Mouse (Mus musculus) cerebral cortex, adult 2 months (tissue): ENCODE results near the gene F2r.

Source experiments
- whole genome bisulfite sequencing: fragments of 180-500 bp; shearing (Covaris S2); methylation state at CpG from one replicate; pipeline ENCODE4 v1.1.7; 2018; 5-methylcytosine and 5-hydroxymethylcytosine counted together

Gene F2r

DNA sequence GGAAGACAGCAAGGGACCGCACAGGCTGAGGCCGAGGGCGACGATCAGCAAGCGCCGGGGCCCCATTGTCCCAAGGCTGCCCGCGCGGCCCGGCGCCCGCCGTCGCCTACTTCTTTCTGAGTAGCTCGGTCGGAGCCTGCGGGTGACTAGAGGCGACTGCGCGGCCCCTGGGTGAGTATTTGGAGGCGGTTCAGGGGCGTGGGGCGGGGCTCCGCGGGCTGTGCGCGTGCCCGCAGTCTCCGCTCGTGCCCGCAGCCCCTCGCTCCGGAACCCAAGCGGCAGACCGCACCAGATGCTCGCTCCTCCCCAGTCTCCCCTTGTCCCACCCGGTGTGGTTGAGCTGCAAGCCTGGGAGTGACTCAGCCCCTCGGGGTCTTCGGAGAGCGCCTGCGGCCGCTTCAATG, at the start of gene F2r:
Gene F2r, minus strand, starts transcription at position 179 of the 404 bp plus-strand sequence.
- WGBS: under 1% methylated on average over 42 of the region's 42 CpGs

DNA sequence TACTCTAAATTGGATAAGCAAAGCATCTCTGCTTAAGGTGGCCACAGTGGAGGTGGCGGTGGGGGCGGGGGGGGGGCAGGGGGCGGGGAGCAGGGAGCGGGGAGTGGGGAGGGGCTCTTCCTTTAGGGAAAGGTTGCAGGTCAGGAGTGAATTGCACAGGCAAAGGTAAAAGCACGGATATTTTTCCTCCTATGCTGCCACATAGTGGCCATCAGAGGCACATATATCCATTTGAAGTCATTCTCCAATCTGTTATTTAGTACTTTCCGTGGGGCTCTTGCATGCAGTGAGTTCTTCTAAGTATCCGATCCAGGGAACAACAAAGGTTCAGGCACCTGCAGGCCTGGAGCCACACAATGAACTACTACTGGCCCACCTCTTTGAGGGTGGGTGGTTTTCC, 49.0 kb upstream of the F2r start:
- 21% methylated on average over 7 of the region's 7 CpGs for WGBS

DNA sequence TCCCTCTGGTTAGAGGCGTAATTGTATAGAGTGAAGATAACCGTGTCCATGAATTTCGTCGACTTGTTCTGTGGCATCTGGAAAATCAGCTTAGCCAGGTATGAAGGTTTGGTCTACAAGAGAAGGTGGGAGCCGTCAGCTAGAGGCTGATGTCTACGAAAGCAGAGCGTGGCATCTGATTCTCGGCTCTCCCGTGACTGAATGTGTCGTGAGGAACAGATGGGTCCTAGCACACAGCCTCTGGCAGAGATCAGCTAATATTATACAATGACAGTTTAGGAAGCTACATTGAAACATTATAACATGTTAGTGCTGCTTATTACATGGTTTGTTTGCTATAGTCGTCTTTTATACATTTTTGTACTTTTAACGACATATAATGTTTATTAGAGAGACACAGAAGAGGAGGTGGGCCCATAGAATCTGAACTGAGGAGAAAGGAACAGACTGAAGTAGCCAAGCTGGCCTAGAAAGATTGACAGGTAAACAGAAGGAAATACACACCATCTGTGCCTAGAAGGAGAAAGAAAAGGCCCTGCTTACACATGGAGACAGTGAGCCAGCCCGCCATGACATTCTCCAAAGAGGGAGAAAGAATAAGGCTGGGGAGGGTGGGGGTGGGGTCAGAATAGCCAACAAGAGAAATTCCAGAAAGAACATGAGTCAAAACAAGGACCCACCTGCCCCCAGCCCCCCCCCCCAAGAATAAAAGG, 47.5 kb upstream of the F2r start:
- 80% methylated on average over 13 of the region's 13 CpGs for WGBS

DNA sequence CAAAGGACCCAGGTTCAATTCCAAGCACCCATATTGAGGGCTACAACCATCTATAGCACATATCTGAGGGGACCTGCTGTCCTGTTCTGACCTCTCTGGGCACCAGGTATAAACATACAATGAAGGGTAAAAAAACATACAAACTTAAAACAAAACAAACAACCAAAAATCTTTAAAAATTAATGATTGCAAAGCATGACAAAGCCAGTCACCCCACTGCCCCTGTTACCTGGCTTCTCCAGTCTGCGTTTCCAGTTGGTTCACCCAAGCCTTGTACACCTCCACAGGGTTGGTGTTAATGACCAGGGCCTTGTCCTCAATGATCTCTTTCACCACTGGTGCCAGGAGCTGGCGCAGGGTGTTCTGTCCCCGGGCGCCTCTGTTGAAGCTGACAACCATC, 45.5 kb upstream of the F2r start:
- WGBS: 98% methylated on average over 4 of the region's 4 CpGs

DNA sequence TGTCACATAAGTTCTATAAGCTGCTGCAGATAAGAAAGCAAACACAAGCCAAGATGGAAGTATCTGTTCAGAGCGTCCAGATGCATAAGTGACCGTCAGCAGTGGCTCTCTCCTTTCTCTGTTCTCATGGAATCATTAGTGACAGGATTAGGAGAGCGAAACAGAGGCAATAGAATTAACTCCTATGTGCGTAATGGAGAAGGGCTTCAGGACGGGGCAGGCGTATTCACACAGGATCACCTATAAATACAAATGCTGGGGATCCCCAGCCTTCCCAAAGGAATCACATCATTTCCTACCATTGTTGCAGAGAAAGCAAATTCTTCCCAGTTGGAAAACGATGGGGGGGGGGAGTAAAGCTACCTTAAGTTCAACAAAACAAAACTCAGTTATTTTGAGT, 41.1 kb upstream of the F2r start:
- 86% methylated on average over 7 of the region's 7 CpGs for WGBS

DNA sequence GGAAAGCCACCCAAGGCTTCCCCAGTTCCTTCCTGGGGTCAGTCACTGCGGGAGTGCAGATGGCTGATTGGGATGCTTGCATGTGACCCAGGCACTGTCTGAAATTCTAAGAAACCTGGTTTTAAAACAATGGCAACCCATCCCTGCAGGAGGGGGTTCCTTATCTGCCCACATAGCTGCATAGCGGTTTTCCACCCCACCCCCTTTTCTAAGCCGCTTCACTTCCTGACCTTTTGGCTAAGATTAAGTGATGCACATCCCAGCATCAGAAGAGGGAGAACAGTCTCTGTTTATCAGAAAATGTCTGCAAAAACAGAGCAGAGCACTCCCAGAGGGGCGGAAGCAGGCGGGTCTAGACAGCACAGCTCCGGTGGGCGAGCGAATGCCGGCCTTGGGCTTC, 38.9 kb upstream of the F2r start:
- 79% methylated on average over 9 of the region's 9 CpGs for WGBS

DNA sequence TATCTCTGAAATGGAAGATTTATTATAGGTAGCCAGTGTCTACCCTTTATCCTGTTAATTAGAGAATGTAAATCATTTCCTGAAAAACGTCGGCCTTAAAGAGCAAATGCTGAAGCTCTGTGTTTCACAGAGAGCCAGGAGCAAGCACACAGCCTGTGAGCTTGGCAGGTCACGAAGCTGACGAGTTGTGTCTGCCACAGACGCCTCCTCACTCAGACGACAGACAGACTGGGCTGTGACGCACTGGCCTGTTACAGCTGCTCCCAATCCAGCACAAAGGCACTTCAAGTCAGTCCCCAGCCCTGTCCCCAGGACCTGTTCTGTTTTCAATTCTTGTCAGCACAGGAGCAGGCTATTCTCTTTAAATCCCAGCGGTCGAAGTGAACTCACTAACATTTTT, 37.0 kb upstream of the F2r start:
- 46% methylated on average over 9 of the region's 9 CpGs for WGBS

DNA sequence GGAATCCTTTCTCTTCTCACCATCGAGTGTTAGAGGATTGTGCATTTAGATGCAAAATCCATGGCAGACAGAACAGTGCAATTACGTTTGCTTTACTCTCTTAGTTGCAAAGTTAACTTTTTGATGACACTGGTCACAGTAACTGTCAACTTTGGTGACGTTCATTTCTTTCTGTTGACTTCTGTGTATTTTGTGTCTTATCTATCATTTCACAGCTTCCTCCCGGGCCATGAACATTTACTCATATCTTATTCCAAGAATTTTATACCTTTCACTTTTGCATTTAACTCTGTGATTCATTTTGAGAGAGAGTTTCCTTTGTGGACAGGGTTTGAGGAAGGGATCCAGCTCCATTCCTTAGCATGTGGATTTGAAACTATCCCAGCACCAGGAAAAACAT, 35.4 kb upstream of the F2r start:
- WGBS: 92% methylated on average over 4 of the region's 4 CpGs

DNA sequence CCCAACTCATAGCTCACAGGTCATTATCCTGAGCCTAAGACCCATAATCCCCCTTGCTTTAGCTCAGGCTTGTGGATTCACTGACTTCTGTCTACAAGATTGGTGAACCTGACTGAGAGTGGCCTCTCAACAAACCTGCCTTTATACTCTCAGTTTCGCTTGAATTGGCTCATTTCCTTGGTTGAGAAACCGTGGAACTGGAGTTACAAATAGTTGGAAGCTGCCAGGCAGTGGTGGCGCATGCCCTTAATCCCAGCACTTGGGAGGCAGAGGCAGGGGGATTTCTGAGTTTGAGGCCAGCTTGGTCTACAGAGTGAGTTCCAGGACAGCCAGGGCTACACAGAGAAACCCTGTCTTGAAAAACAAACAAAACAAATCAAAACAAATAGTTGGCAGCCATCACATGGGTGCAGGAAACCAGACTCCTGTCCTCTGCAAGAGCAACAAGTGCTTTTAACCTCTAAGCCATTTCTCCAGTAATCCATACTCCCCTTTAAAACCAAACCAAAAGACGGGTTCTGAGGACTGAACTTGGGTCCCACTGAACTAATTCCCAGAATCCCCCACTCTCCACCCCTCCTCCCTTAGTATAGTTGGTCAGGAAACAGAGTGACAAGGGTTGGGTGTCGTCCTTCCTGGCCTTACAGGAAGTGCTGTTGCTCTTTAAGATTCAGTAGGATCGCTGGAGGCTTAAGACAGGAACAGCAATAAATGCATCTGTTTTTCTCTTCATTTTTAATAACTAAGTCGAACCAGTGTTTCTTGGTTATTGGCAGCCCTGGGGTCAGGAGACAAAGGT, 33.8 kb upstream of the F2r start:
- 82% methylated on average over 7 of the region's 7 CpGs for WGBS

DNA sequence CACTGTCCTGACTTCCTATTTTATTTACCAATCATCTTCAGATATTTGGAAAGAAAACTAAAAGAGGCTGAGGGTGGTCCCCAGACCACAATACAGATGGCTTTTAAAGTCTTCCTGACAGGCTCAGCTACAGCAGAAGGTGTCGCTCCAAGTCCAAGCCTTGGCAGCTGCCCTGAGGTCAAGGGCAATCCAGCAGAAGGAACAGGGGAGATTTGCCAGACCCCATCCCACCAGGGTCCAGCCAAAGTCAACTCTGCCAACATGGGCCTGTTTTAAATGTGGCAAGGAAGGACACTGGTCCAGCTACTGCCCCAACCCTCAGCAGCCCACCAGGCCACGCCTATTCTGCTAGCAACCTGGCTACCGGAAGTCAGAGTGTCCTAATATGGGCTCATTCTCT, 31.7 kb upstream of the F2r start:
- WGBS: 97% methylated on average over 3 of the region's 3 CpGs

DNA sequence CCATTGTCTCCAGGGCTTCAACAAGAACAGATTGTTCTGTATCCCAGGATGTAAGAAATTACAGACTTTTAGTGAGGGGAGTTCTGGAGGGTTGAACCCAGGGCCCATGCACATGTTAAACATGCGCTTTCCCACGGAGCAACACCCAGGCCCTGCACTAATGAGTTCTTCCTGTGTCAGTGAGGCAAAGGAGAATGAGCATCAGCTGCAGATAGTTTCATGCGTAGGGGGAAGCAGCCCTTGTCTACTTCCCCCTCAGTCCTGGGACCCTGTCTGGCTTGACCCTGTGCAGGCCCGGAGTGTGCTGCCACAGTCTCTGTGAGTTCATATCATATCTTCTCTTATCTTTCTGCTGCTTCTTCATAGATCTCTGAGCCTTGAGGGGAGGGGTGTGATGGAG, 29.0 kb upstream of the F2r start:
- 87% methylated on average over 4 of the region's 4 CpGs for WGBS

DNA sequence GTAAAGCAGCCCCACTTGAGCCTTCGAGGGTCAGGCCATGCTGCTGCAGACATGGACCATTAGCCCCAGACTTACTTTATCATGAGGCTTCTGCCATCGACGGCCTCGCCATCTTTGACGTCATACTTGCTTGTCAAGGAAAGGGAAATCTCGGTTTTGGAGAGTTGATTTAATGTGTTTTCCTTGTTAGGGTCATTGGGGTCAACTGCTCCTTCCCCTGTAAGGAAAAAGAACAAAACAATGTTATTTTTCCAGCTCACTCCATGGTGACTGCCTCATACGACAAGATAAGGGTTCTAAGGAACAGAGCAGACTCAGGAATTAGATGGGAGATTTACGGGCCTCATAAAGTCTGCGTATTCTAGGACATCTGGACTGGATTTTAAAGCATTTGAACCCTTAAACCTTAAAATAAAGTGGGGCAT, 28.4 kb upstream of the F2r start:
- WGBS: 87% methylated on average over 9 of the region's 9 CpGs

DNA sequence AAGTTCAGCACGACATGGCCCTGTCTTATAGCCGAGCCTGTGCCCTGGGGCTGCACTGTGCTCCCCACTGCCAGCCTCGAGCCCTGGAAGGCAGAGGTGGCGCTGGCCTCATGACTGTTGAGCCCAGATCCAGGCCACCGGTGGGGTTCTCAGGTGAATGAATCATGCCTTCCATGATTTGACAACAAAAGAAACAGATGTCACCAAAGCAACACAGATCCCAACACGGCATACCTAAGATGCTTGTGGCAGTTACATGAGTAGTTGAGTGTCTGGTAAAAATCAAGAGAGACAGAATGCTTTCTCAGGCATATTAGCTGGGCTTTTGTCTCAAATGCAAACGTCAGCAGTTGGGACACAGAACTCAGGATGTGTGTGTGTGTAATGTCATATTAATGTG, 25.5 kb upstream of the F2r start:
- 77% methylated on average over 7 of the region's 7 CpGs for WGBS

DNA sequence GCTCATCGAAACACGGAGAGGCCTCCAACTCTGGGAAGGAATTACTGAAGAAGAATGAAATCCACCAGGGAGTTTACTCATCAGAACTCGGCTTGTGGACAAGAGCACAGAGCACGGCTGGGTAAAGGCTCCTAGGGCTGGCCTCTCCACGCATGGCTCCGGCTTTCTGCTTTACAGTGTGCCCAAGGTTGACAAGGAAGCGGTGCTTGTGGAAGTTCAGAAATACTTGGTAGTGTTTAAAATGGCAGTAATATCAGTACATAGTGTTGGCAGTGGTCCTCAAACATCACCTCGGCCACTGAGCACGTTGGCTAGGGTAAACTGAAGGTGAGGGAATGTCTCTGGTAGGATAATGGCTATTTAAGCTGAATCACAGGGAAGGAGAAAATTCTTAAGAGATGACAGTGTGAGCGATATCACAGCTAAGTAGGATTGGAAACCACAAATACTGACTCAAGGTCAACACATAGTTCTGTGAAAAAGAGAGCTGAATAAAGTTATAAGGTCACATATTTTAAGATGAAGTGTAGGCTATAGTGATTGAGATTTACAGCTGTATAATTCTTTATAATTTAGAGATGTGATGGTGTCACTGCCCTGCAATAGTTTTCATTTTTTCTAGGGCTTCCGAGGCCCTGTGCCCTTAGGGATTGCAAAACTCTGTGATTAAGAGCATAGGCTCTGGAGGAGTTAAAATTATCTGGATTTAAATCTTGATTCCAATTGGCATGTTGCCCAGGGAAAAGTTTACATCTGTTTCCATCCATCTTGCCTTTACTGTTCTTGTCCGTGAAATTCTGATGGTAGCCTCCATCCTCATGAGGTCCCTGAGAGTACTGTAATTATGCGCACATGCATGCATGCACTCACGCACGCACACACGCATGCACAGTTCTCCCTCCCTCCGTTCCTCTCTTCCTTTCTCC, 23.0 kb upstream of the F2r start:
- WGBS: 93% methylated on average over 17 of the region's 17 CpGs

DNA sequence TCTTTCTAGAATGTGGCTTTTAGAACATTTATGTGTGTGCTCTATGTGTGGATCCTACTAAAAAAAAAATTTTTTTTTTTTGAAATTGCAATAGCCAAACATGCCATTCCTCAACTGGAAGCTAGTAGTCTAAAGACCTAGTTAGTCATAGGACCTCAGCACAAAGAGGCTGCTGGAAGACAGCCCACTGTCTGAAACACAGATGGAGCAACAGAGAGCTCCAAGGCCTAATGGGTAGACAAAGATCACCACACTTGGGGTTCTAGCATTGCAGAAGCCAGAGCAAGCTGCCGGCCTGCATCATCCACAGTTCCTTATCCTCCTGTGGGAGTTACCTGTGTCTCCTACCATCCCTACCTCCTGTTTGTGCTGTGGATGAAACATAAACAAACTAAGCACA, 22.1 kb upstream of the F2r start:
- 100% methylated on average over 1 of the region's 1 CpGs for WGBS

DNA sequence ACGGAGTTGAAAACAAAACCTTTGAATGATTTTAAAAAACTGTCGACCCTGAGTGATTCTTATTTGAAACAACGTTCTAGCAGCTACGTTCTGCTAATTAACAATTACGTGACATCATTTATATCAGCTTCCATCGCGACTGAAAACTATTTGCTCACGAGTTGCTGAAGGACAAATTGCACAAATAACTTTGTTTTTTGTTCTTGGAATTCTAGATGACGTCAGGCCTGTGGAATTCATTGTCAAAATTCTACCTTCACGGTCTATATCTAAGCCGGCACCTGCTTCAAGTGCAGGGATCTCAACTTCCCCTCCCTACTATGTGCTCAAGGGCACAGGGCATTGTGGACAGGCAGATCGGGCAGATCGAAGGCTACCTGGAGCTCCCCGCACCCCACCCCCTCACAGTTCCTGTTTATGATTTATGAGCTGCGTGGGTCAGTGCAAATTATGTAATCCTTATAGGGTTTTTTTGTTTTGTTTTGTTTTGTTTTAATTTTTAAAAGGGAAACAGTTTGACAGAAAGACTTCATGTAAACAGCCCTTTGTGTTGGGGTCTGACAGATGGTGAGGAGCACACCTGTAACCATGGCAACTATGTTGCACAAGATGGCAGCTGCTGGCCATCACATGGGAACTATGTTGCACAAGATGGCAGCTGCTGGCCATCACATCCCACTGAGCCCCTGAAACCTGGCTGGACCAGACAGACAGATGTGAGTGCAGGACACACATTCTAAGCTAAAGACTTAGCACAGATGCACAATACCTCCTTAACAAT, 21.2 kb upstream of the F2r start:
- 62% methylated on average over 15 of the region's 15 CpGs for WGBS

DNA sequence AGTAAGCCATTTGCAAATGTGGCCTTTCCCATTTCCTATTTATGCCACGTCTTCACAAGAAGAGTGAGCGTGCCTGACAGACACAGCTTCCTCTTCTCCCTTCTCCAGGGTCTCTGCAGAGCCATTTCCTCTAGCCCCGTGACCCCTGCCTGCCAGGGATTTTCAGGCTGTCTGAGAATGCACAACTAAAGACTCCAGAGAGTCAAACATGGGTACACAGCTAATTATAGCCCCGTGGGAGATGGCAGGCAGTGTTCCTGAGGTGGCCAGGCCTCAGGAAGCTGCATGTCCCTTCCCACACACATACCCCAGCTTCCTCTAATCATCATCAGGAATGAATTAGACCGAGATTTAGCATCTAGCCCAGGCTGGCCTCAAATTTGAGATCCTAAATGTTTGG, 20.6 kb upstream of the F2r start:
- 48% methylated on average over 5 of the region's 5 CpGs for WGBS

DNA sequence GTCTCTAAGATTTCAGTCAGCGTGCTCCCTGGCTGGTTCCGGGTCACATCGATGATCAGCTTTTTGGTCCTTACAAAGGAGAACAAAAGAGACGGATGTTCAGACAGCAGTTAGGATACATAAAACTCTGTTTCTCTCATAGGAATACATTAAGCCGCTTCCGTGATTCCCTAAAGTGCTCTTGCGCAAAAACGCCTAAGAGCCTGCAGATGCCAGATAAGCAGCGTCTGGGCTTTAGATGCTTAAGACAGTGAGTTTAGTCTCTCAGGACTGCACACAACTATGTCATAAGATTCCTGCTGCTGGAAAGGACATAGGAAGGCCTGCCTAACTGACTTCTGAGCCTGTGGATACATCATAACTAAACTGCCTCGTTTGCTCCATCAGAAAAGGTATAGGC, 19.4 kb upstream of the F2r start:
- WGBS: 93% methylated on average over 10 of the region's 10 CpGs

DNA sequence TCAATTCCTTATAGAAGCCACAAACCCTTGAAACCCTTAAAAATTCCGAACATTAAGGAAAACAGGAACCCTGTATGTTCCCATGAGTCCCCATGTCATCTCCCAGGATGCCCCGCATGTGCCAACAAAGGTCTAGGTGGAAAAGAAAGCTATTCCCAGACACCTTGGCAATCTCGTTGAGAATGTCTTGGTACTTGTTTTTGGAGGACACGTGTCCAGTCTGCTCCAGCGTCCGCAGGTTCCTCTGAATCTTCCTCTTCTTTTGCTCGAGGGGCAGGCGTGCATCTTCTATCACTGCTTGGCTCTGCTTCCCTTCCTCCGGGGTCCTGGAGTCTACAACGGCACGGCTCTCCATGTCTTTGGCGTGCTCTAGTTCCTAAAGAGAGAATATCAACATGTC, 17.0 kb upstream of the F2r start:
- 95% methylated on average over 12 of the region's 12 CpGs for WGBS

DNA sequence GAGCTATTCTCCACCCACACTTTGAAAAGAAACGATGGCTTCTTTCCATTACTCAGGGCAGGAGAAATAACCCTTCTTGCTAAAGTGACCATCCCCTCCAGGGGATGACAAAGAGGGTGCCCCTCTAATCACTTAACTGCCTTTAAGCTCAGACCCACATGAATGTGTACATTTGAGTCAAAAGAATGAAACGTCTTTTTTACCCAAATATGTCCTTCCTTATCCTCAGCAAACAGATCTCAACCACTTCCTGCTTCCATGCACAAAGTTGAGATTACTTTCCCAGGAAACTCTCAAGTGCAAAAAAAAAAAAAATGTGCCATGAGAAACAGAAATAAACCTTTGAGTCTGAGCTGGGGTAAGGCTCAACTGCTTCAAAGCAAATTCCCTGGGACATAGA, 16.2 kb upstream of the F2r start:
- 35% methylated on average over 2 of the region's 2 CpGs for WGBS

DNA sequence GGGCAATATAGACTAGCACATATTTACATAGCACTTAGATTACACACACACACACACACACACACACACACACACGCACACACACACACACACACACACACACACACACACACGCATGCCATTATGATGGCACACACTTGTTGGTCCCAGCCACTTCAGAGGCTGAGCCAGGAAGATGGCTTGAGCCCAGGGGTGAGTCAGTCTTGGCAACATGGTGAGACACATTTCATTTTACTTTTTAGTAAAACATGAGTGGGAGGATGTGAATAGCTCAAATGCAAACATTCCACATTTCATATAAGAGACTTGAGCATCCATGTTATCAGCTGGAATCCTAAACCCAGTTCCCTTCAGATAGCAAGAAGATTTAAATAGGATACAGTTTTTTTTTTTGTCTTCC, 15.1 kb upstream of the F2r start:
- WGBS: 61% methylated on average over 2 of the region's 2 CpGs

DNA sequence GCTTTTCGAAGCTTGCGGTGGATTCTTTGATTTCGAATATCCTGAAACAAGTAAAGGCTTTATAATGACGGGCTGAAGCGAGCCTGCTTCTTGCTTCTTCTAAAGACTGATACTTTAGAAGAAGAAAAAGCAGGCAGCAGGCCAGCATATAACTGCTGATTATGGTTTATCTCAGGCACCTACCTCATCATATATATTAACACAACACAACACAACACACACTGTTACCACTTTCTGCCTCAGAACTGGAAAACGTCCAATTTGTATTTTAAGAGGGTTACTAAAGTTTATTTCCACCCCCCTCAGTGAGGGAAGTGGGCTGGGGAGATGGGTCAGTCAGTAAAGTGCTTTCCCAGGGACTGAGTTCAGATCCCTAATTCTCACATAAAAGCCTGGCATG, 13.9 kb upstream of the F2r start:
- 93% methylated on average over 6 of the region's 6 CpGs for WGBS
